Mouse (Mus musculus): ENCODE data around the gene Mllt10. TPM values are rescaled to one million over a fixed set of nuclear protein-coding genes. Genes with fewer than 3 reads are reported as not detected.

The Mllt10 gene
- polyA plus RNA-seq, 1 experiment, result 12.5 TPM

DNA sequence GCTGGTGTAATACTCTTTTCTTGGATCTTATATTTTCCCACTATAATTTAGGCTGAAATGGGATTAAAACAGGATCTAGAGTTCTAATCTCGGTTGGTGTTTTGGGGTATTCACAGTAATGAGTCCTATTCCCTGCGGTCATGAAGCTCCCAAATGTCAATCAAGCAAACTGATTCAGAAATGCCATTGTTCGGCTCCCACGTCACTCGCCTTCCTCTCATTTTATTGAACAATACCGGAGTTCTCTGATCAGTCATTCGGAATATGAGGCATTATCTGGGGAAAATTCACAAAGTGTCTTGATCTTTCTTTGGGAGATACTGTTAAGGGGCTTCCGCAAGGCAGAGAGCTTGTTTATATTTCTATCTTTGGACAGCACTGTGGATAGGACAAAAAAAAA, 24.5 kb upstream of the Mllt10 start:
- H3K4me2 ChIP-seq (ENCODE audit: low read depth), result no peak overlapping the region
- no peaks in the 10 kb centered on the region for H3K79me2 ChIP-seq (ENCODE audit: control insufficient read depth, insufficient read depth)
- H3K36me3 ChIP-seq (ENCODE audit: control insufficient read depth, insufficient read depth), result no peaks in the 10 kb centered on the region
- no peak overlapping the region for H3K4me3 ChIP-seq
- no peak for TF ChIP-seq REST (IDR thresholded peaks at IDR 0.05; ENCODE audit: insufficient read depth, insufficient read length)
- TF ChIP-seq USF1 (IDR thresholded peaks at IDR 0.05; ENCODE audit: low read depth), result no peak
- no peak for TF ChIP-seq POLR2AphosphoS2 (IDR thresholded peaks at IDR 0.05; ENCODE audit: insufficient read length, low read depth)
- TF ChIP-seq POLR2A (IDR thresholded peaks at IDR 0.05; ENCODE audit: insufficient read length, low read depth), result no peak
- TF ChIP-seq SRF (IDR thresholded peaks at IDR 0.05; ENCODE audit: control insufficient read depth, insufficient read length, low read depth), result no peak
- no peak for TF ChIP-seq MYOG (IDR thresholded peaks at IDR 0.05; ENCODE audit: control insufficient read depth in 1 of 3, insufficient read depth in 1 of 3, insufficient read length in 2 of 3, low read depth in 2 of 3)
- TF ChIP-seq CEBPB (IDR thresholded peaks at IDR 0.05; ENCODE audit: insufficient read depth, poor library complexity, severe bottlenecking), result no peak
- TF ChIP-seq E2F4 (IDR thresholded peaks at IDR 0.05; ENCODE audit: insufficient read depth), result no peak
- TF ChIP-seq TCF3 (IDR thresholded peaks at IDR 0.05; ENCODE audit: insufficient read length, low read depth), result no peak
- no peak for TF ChIP-seq MYOD1 (IDR thresholded peaks at IDR 0.05; ENCODE audit: control insufficient read depth in 1 of 3, insufficient read length in 2 of 3, low read depth in 2 of 3)
- no peak for TF ChIP-seq TCF12 (IDR thresholded peaks at IDR 0.05; ENCODE audit: insufficient read depth, poor library complexity, severe bottlenecking)
- TF ChIP-seq MAX (IDR thresholded peaks at IDR 0.05; ENCODE audit: low read depth), result no peak
- H3ac ChIP-seq (ENCODE audit: control insufficient read depth, insufficient read length), result no peak overlapping the region
- H3K27me3 ChIP-seq (ENCODE audit: control insufficient read depth, insufficient read depth, insufficient read length), result no peaks in the 10 kb centered on the region

DNA sequence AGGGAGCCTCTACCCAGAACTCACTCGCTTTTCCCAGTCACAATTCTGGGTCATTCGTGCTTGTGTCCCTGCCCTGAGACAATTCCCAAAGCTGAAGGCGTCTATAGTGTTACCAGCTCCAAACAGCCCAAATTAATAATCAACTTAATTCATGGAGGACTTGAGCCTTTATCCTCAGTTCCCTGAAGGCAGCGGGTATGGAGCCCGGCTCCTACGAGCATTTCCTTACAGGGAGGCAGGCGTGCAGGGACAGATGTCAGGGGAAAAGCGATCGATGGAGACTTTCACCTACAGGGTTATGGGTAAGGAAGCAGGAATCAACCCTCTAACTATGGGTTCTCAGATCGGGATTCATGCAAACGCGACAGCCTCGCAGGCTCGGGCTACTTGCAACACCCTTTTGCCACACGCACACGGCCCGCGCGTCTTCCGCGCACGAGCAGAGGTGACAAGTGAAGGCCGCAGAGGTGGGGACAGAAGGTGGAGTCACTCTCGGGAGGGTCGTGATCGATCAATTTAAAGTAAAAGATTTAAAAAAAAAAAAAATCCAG, 23.7 kb upstream of the Mllt10 start:
- Histone ChIP-seq H3K27me3 (ENCODE audit: control insufficient read depth, insufficient read depth, insufficient read length) (no peaks in the 10 kb centered on the region), H3K36me3 (ENCODE audit: control insufficient read depth, insufficient read depth) (no peaks in the 10 kb centered on the region), H3K4me2 (ENCODE audit: low read depth) (no peak overlapping the region), H3K4me3 (no peak overlapping the region), H3ac (ENCODE audit: control insufficient read depth, insufficient read length) (no peak overlapping the region), H3K79me2 (ENCODE audit: control insufficient read depth, insufficient read depth) (no peaks in the 10 kb centered on the region)
- no peak for TF ChIP-seq USF1 (IDR thresholded peaks at IDR 0.05; ENCODE audit: low read depth)
- no peak for TF ChIP-seq E2F4 (IDR thresholded peaks at IDR 0.05; ENCODE audit: insufficient read depth)
- TF ChIP-seq MYOG (IDR thresholded peaks at IDR 0.05; ENCODE audit: control insufficient read depth in 1 of 3, insufficient read depth in 1 of 3, insufficient read length in 2 of 3, low read depth in 2 of 3), result no peak
- TF ChIP-seq CEBPB (IDR thresholded peaks at IDR 0.05; ENCODE audit: insufficient read depth, poor library complexity, severe bottlenecking), result no peak
- TF ChIP-seq POLR2AphosphoS2 (IDR thresholded peaks at IDR 0.05; ENCODE audit: insufficient read length, low read depth), result no peak

DNA sequence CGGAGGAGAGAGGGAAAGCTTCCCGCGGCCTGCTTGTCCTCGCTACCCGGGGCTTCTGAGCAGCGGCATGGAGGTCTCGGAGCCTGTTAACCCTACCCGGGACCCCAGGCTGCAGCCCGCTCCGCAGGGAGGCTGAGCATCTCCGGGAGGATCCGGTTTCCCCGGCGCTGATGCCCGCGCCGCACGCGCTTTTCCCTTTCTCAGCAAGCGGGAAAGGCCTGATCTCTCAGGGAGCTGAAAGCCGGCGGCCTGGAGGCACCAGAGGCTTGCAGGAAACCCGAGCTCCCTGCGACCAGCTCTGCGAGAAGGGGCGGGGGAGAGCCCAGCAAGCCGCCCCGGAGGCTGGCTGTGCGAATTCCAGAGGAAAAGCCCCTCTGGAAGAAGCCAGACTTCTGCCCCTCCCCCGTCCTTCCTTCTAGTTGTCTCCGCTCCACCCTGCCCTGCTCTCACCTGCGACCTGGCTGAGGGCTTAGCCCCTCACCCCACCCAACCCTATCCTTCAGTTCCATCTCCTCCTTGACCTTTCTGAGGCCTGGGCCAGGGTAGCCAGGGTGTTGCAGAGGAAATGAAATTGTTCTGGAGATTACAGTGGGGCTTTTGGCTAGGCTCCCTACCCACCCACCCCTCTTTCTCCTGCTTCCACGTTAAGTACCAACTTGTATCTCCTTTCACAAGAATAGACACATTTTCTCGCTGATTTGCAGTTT, 23.1 kb upstream of the Mllt10 start:
- no peak overlapping the region for H3ac ChIP-seq (ENCODE audit: control insufficient read depth, insufficient read length)
- no peaks in the 10 kb centered on the region for H3K36me3 ChIP-seq (ENCODE audit: control insufficient read depth, insufficient read depth)
- no peak overlapping the region for H3K4me3 ChIP-seq
- no peaks in the 10 kb centered on the region for H3K79me2 ChIP-seq (ENCODE audit: control insufficient read depth, insufficient read depth)
- TF ChIP-seq TCF12 (IDR thresholded peaks at IDR 0.05; ENCODE audit: insufficient read depth, poor library complexity, severe bottlenecking) (no peak), E2F4 (IDR thresholded peaks at IDR 0.05; ENCODE audit: insufficient read depth) (no peak), POLR2A (IDR thresholded peaks at IDR 0.05; ENCODE audit: insufficient read length, low read depth) (no peak)
- no peak overlapping the region for H3K4me2 ChIP-seq (ENCODE audit: low read depth)
- no peaks in the 10 kb centered on the region for H3K27me3 ChIP-seq (ENCODE audit: control insufficient read depth, insufficient read depth, insufficient read length)

DNA sequence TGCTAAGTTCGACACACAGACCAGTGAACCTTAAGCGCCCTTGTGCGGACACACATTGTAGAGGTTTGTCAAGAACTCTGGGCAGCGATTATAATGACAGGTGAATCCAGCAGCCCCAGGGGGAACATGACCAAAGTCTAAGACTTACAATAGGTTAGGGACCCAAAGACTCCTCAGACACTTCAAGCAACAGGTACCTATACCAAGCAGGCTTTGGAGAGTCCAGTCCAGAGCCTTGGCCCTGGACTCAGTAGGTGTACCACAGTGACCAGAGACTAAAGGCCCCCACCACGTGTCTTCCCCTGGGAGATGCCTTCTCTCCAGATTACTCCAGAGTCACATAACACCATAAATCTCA, 22.5 kb upstream of the Mllt10 start:
- Histone ChIP-seq H3ac (ENCODE audit: control insufficient read depth, insufficient read length) (no peak overlapping the region), H3K4me3 (no peak overlapping the region), H3K27me3 (ENCODE audit: control insufficient read depth, insufficient read depth, insufficient read length) (no peaks in the 10 kb centered on the region), H3K79me2 (ENCODE audit: control insufficient read depth, insufficient read depth) (no peaks in the 10 kb centered on the region), H3K4me2 (ENCODE audit: low read depth) (no peak overlapping the region), H3K36me3 (ENCODE audit: control insufficient read depth, insufficient read depth) (no peaks in the 10 kb centered on the region)
- TF ChIP-seq SRF (IDR thresholded peaks at IDR 0.05; ENCODE audit: control insufficient read depth, insufficient read length, low read depth), result no peak
- TF ChIP-seq TCF12 (IDR thresholded peaks at IDR 0.05; ENCODE audit: insufficient read depth, poor library complexity, severe bottlenecking), result no peak
- TF ChIP-seq REST (IDR thresholded peaks at IDR 0.05; ENCODE audit: insufficient read depth, insufficient read length), result no peak
- TF ChIP-seq CEBPB (IDR thresholded peaks at IDR 0.05; ENCODE audit: insufficient read depth, poor library complexity, severe bottlenecking), result no peak
- no peak for TF ChIP-seq POLR2A (IDR thresholded peaks at IDR 0.05; ENCODE audit: insufficient read length, low read depth)
- TF ChIP-seq MAX (IDR thresholded peaks at IDR 0.05; ENCODE audit: low read depth), result no peak
- no peak for TF ChIP-seq TCF3 (IDR thresholded peaks at IDR 0.05; ENCODE audit: insufficient read length, low read depth)
- TF ChIP-seq POLR2AphosphoS2 (IDR thresholded peaks at IDR 0.05; ENCODE audit: insufficient read length, low read depth), result no peak
- no peak for TF ChIP-seq USF1 (IDR thresholded peaks at IDR 0.05; ENCODE audit: low read depth)
- no peak for TF ChIP-seq MYOG (IDR thresholded peaks at IDR 0.05; ENCODE audit: control insufficient read depth in 1 of 3, insufficient read depth in 1 of 3, insufficient read length in 2 of 3, low read depth in 2 of 3)
- TF ChIP-seq MYOD1 (IDR thresholded peaks at IDR 0.05; ENCODE audit: control insufficient read depth in 1 of 3, insufficient read length in 2 of 3, low read depth in 2 of 3), result no peak
- no peak for TF ChIP-seq E2F4 (IDR thresholded peaks at IDR 0.05; ENCODE audit: insufficient read depth)

All from myocyte (in vitro differentiated cells).